Mouse (Mus musculus) limb, embryonic 14.5 days (tissue): ENCODE data around the gene Endov. TPM values are rescaled to one million over a fixed set of nuclear protein-coding genes. Genes with fewer than 3 reads are reported as not detected.
A peak's percentile ranks its signal among the peaks of the same experiment; 100 is the strongest.

Experiments
- ATAC-seq: fragments of 200-750 bp; cut with Nextera tagmentation; 2 replicates; pipeline ENCODE4 v1.8.0; 2017; ENCODE audit warnings: low read depth, moderate number of reproducible peaks, moderate TSS enrichment; ENCODE audit not compliant: low FRiP score
- DNase-seq: peaks from one replicate; pipeline ENCODE4 v3.0.0-alpha.2; 2015; ENCODE audit warnings: low spot score
- H3K27ac ChIP-seq: fragments of 300-500 bp; sonication (generic); replicated peaks from 2 replicates; pipeline ENCODE4 v1.5.1; 2014; ENCODE audit warnings: low read depth, mild to moderate bottlenecking, low read length, moderate library complexity, mixed read lengths
- H3K27me3 ChIP-seq: fragments of 300-500 bp; sonication (generic); 2 replicates; pipeline ENCODE4 v1.6.1; 2014; ENCODE audit warnings: low read length, mixed read lengths; ENCODE audit not compliant: control insufficient read depth, insufficient read depth
- H3K36me3 ChIP-seq: fragments of 300-500 bp; sonication (generic); 2 replicates; pipeline ENCODE4 v1.6.1; 2014; ENCODE audit warnings: mild to moderate bottlenecking, low read length, moderate library complexity, mixed read lengths; ENCODE audit not compliant: control insufficient read depth, insufficient read depth
- H3K4me1 ChIP-seq: fragments of 300-500 bp; sonication (generic); 2 replicates; pipeline ENCODE4 v1.6.1; 2014; ENCODE audit warnings: antibody characterized with exemption, low read length, mixed read lengths; ENCODE audit not compliant: control insufficient read depth, insufficient read depth
- H3K4me2 ChIP-seq: fragments of 300-500 bp; sonication (generic); replicated peaks from 2 replicates; pipeline ENCODE4 v1.6.1; 2014; ENCODE audit warnings: low read depth, mild to moderate bottlenecking, low read length, moderate library complexity; ENCODE audit not compliant: severe bottlenecking
- H3K4me3 ChIP-seq: fragments of 300-500 bp; sonication (generic); replicated peaks from 2 replicates; pipeline ENCODE4 v1.5.1; 2014; ENCODE audit warnings: low read length
- H3K9ac ChIP-seq: fragments of 300-500 bp; sonication (generic); 2 replicates; pipeline ENCODE4 v1.6.1; 2014; ENCODE audit warnings: mild to moderate bottlenecking, low read depth, low read length, moderate library complexity; ENCODE audit not compliant: severe bottlenecking
- H3K9me3 ChIP-seq: fragments of 300-500 bp; sonication (generic); 2 replicates; pipeline ENCODE4 v1.6.1; 2016; ENCODE audit warnings: low read length; ENCODE audit not compliant: control insufficient read depth
- POLR2A ChIP-seq: fragments of 200-500 bp; IDR thresholded peaks from 2 replicates; pipeline ENCODE4 v1.8.0; 2012; ENCODE audit warnings: inconsistent platforms, mild to moderate bottlenecking, moderate library complexity, borderline replicate concordance; ENCODE audit not compliant: insufficient read depth, insufficient read length; ENCODE audit errors: extremely low read depth
- WGBS: fragments of 180-500 bp; shearing (Covaris S2); extraction: QIAGEN DNeasy Blood & Tissue Kit; methylation state at CpG from one replicate; pipeline ENCODE4 v1.1.7; 2014; 5-methylcytosine and 5-hydroxymethylcytosine counted together
- polyA plus RNA-seq, 2 experiments: library from polyadenylated mRNA; depleted of rRNA in 1 of 2; stranded (reverse) in 1 of 2; unstranded in 1 of 2; fragments of >200 nt; fragmentation: Nextera tagmentation in 1 of 2; extraction: Ambion mirVana in 1 of 2; gene quantifications; 2 replicates each; pipeline versions ENCODE4 v1.2.1 to v1.2.3; 2012 to 2014

Endov gene
- polyA plus RNA-seq, 2 experiments = 14.9 to 29.3 TPM

DNA sequence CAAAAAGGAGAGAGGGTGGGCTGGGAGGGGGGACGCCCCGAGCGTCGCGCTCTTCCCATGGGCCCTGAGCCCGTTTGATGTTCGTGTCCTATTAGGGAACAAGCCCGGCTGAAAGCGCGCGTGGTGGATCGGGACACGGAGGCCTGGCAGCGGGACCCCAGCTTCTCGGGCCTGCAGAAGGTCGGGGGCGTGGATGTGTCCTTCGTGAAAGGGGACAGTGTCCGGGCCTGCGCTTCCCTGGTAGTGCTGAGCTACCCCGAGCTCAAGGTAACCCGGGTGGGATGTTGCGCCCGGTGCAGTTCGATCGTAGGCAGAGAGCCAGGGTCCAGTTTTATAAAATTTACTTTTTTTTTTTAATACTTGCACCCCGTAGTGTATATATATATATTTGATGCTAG, 542 bp downstream of the Endov start:
- no peaks in the 10 kb centered on the region for H3K27me3 ChIP-seq
- peak overlapping the region; percentile 94 for H3K4me2 ChIP-seq
- H3K9me3 ChIP-seq = no peaks in the 10 kb centered on the region
- WGBS = 5% methylated on average over 27 of the region's 27 CpGs
- no peak for DNase-seq
- peak overlapping the region; percentile 78 for H3K9ac ChIP-seq
- peak overlapping the region; percentile 78 for H3K27ac ChIP-seq
- no peak for TF ChIP-seq POLR2A
- ATAC-seq = no peak
- peaks cover 6% of the 10 kb centered on the region; the same call in 1 of the 2 replicates for H3K36me3 ChIP-seq
- H3K4me3 ChIP-seq = peak overlapping the region; percentile 81
- peaks cover 14% of the 10 kb centered on the region for H3K4me1 ChIP-seq

DNA sequence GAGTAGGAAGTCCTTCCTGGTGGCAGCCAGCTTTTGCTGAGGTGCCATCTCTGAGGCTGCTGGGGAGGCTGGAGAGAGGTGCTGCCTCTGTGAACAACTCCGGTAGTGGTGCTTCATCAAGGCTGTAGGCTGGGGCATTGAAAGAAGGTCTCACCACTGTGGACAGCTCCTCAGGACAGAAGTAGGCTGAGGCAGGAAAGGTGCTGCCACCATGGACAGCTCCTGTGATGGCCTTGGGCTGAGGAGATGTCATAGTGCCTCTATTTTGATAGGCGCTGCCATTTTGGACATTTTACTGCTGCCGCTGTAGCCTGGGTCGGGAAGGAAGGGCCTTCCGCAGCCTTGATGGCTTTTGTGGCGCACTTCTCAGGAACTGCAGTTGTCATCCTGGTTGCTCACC, 1.7 kb downstream of the Endov start:
- no peaks in the 10 kb centered on the region for H3K9me3 ChIP-seq
- 0 out of 2 replicates have a peak overlapping the region, but pooled peaks have one; percentile 81 for H3K4me3 ChIP-seq
- no peak for TF ChIP-seq POLR2A
- no peak overlapping the region for H3K27ac ChIP-seq
- no peak for ATAC-seq
- 95% methylated on average over 6 of the region's 6 CpGs for WGBS
- H3K4me2 ChIP-seq = peak overlapping the region; percentile 94
- peaks cover 14% of the 10 kb centered on the region for H3K4me1 ChIP-seq
- no peaks in the 10 kb centered on the region for H3K27me3 ChIP-seq
- H3K9ac ChIP-seq = no peak overlapping the region
- DNase-seq = no peak
- peaks cover 8% of the 10 kb centered on the region; the same call in 1 of the 2 replicates for H3K36me3 ChIP-seq

DNA sequence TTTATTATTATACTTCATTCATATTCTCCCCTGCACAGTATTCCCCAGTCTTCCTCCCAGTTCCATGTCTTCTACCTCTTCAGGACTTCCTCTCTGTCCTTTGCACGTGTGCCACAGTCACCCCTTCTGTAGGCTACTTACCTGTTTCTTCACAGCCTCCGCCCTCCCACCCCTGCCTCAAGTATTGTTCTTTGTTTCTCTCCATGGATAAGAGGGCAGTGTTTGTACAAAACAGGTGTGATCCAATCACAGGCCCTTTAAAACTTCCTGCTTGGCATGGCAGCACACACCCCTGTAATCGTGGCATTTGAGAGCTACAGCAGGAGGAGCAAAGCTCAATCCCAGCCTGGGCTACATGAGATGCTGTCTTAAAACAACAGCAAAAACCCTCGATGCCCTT, 2.4 kb downstream of the Endov start:
- Histone ChIP-seq H3K27ac (no peak overlapping the region), H3K4me2 (no peak overlapping the region), H3K4me1 (peaks cover 14% of the 10 kb centered on the region), H3K9ac (no peak overlapping the region), H3K9me3 (no peaks in the 10 kb centered on the region), H3K4me3 (no peak overlapping the region), H3K27me3 (no peaks in the 10 kb centered on the region), H3K36me3 (peaks cover 11% of the 10 kb centered on the region; the same call in 1 of the 2 replicates)
- TF ChIP-seq POLR2A = no peak
- no peak for ATAC-seq
- 77% methylated on average over 4 of the region's 4 CpGs for WGBS
- DNase-seq = no peak

DNA sequence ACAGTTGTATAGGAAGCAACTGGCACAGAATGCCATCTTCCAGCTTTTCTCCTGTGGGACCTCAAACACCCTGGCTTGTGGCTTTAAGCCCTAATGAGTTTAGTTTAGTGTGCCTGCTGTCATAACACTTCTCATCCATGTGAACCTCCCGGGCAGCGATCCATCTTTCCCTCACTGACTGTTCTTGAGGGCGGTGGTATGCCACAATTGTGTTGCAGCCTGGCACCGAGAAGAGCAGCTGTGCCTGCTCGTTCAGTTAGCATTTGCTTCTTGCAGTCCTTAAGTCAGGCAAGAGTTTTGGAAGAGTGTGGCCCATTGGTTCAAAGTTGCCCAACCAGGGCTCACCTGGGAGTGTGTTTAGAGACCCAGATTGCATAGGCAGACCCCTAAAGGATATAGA, 5.0 kb downstream of the Endov start:
- Histone ChIP-seq H3K27me3 (no peaks in the 10 kb centered on the region), H3K4me1 (peaks cover 11% of the 10 kb centered on the region), H3K36me3 (peaks cover 32% of the 10 kb centered on the region), H3K4me2 (no peak overlapping the region), H3K9ac (no peak overlapping the region), H3K4me3 (no peak overlapping the region), H3K9me3 (no peaks in the 10 kb centered on the region), H3K27ac (no peak overlapping the region)
- no peak for TF ChIP-seq POLR2A
- ATAC-seq = no peak
- WGBS = 91% methylated on average over 5 of the region's 5 CpGs
- no peak for DNase-seq

- no peak for DNase-seq
- Histone ChIP-seq H3K36me3 (peaks cover 45% of the 10 kb centered on the region), H3K4me1 (peaks cover 6% of the 10 kb centered on the region), H3K27me3 (no peaks in the 10 kb centered on the region), H3K4me2 (no peak overlapping the region), H3K9ac (no peak overlapping the region), H3K27ac (no peak overlapping the region), H3K9me3 (no peaks in the 10 kb centered on the region), H3K4me3 (no peak overlapping the region)
- TF ChIP-seq POLR2A = no peak
- 77% methylated on average over 4 of the region's 4 CpGs for WGBS
- ATAC-seq = no peak
Observed at GRCm38 (mm10) chr11:119497451-119497850, 6.3 kb downstream of the Endov start.

DNA sequence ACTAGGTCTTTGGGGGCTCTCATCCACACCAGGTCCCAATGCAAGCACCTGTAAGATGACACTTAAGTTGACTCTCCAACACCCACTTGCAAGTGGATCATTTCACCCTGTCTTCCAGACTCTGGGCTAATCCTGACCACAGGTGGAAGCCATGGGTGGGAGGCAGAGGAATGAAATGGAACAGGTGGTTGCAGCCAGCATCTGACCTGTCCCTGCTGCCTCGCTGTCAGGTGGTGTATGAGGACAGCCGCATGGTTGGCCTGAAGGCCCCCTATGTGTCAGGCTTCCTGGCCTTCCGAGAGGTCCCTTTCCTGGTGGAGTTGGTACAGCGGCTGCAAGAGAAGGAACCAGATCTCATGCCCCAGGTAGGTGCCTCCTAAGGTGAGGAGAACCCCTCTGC, 8.2 kb downstream of the Endov start:
- no peaks in the 10 kb centered on the region for H3K27me3 ChIP-seq
- H3K9ac ChIP-seq = no peak overlapping the region
- peaks cover 63% of the 10 kb centered on the region for H3K36me3 ChIP-seq
- H3K27ac ChIP-seq = no peak overlapping the region
- no peak overlapping the region for H3K4me2 ChIP-seq
- no peaks in the 10 kb centered on the region for H3K4me1 ChIP-seq
- WGBS = 93% methylated on average over 4 of the region's 4 CpGs
- DNase-seq = no peak
- no peaks in the 10 kb centered on the region for H3K9me3 ChIP-seq
- H3K4me3 ChIP-seq = no peak overlapping the region
- TF ChIP-seq POLR2A = no peak
- no peak for ATAC-seq
